Mouse (Mus musculus): Measurements from ENCODE around the gene Ttc13. TPM values are rescaled to one million over a fixed set of nuclear protein-coding genes. Genes with fewer than 3 reads are reported as not detected.

Gene Ttc13
- polyA plus RNA-seq, 1 experiment = 25.6 TPM

DNA sequence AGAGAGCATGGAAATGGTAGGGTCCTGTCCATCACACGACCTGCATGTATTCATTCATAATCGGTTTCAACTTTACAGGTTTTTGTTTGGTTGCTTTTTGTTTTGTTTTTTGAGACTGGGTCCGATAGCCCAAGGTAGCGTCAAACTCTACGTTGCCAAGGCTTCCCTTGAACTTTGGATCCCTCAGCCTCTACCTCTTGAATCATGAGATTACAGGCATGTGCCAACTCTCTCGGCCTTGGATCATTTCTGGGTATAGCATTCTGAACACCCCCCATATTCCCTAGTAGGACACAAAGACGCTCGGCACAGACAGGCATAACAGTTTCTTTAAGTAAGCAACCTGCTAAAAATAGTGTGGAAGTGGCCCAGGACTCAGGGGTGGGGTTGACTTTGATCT, 80.2 kb downstream of the Ttc13 start:
- no peak overlapping the region for H3ac ChIP-seq (ENCODE audit: control insufficient read depth, insufficient read length)
- H3K4me3 ChIP-seq = no peak overlapping the region
- TF ChIP-seq TCF3 (IDR thresholded peaks at IDR 0.05; ENCODE audit: insufficient read length, low read depth) = no peak
- TF ChIP-seq REST (IDR thresholded peaks at IDR 0.05; ENCODE audit: insufficient read depth, insufficient read length) = no peak
- no peak for TF ChIP-seq MAX (IDR thresholded peaks at IDR 0.05; ENCODE audit: low read depth)
- no peak for TF ChIP-seq SRF (IDR thresholded peaks at IDR 0.05; ENCODE audit: control insufficient read depth, insufficient read length, low read depth)
- TF ChIP-seq USF1 (IDR thresholded peaks at IDR 0.05; ENCODE audit: low read depth) = no peak
- TF ChIP-seq MYOD1 (IDR thresholded peaks at IDR 0.05; ENCODE audit: control insufficient read depth in 1 of 3, insufficient read length in 2 of 3, low read depth in 2 of 3) = no peak
- TF ChIP-seq POLR2AphosphoS2 (IDR thresholded peaks at IDR 0.05; ENCODE audit: insufficient read length, low read depth) = no peak
- no peak for TF ChIP-seq POLR2A (IDR thresholded peaks at IDR 0.05; ENCODE audit: insufficient read length, low read depth)
- no peak for TF ChIP-seq CEBPB (IDR thresholded peaks at IDR 0.05; ENCODE audit: insufficient read depth, poor library complexity, severe bottlenecking)
- TF ChIP-seq MYOG (IDR thresholded peaks at IDR 0.05; ENCODE audit: control insufficient read depth in 1 of 3, insufficient read depth in 1 of 3, insufficient read length in 2 of 3, low read depth in 2 of 3) = no peak
- TF ChIP-seq E2F4 (IDR thresholded peaks at IDR 0.05; ENCODE audit: insufficient read depth) = no peak
- TF ChIP-seq TCF12 (IDR thresholded peaks at IDR 0.05; ENCODE audit: insufficient read depth, poor library complexity, severe bottlenecking) = no peak
- no peaks in the 10 kb centered on the region for H3K27me3 ChIP-seq (ENCODE audit: control insufficient read depth, insufficient read depth, insufficient read length)
- H3K36me3 ChIP-seq (ENCODE audit: control insufficient read depth, insufficient read depth) = peaks cover 13% of the 10 kb centered on the region
- peaks cover 32% of the 10 kb centered on the region for H3K79me2 ChIP-seq (ENCODE audit: control insufficient read depth, insufficient read depth)
- H3K4me2 ChIP-seq (ENCODE audit: low read depth) = no peak overlapping the region

DNA sequence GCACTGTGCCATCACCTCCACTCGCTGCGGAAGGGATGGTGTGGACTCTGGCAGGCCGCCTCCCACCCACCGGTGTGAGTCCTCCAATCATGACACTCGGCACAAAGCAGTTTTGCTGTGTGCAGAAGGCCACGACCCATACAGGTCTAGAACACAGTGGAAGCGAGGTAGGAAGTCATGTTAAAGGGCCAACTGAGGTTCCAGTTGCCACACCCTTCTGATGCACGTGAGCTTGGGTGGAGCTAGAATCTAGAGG, 86.6 kb downstream of the Ttc13 start:
- Histone ChIP-seq H3K79me2 (ENCODE audit: control insufficient read depth, insufficient read depth) (peaks cover 6% of the 10 kb centered on the region), H3K27me3 (ENCODE audit: control insufficient read depth, insufficient read depth, insufficient read length) (no peaks in the 10 kb centered on the region), H3K4me3 (no peak overlapping the region), H3K36me3 (ENCODE audit: control insufficient read depth, insufficient read depth) (peaks cover 20% of the 10 kb centered on the region), H3K4me2 (ENCODE audit: low read depth) (no peak overlapping the region), H3ac (ENCODE audit: control insufficient read depth, insufficient read length) (no peak overlapping the region)
- TF ChIP-seq USF1 (IDR thresholded peaks at IDR 0.05; ENCODE audit: low read depth) (no peak), MYOG (IDR thresholded peaks at IDR 0.05; ENCODE audit: control insufficient read depth in 1 of 3, insufficient read depth in 1 of 3, insufficient read length in 2 of 3, low read depth in 2 of 3) (no peak), MAX (IDR thresholded peaks at IDR 0.05; ENCODE audit: low read depth) (no peak), TCF3 (IDR thresholded peaks at IDR 0.05; ENCODE audit: insufficient read length, low read depth) (no peak), REST (IDR thresholded peaks at IDR 0.05; ENCODE audit: insufficient read depth, insufficient read length) (no peak), TCF12 (IDR thresholded peaks at IDR 0.05; ENCODE audit: insufficient read depth, poor library complexity, severe bottlenecking) (no peak), E2F4 (IDR thresholded peaks at IDR 0.05; ENCODE audit: insufficient read depth) (no peak), MYOD1 (IDR thresholded peaks at IDR 0.05; ENCODE audit: control insufficient read depth in 1 of 3, insufficient read length in 2 of 3, low read depth in 2 of 3) (peak in 1 of 3 experiments; percentile 1), POLR2A (IDR thresholded peaks at IDR 0.05; ENCODE audit: insufficient read length, low read depth) (no peak), SRF (IDR thresholded peaks at IDR 0.05; ENCODE audit: control insufficient read depth, insufficient read length, low read depth) (no peak), POLR2AphosphoS2 (IDR thresholded peaks at IDR 0.05; ENCODE audit: insufficient read length, low read depth) (peak; percentile 40), CEBPB (IDR thresholded peaks at IDR 0.05; ENCODE audit: insufficient read depth, poor library complexity, severe bottlenecking) (no peak)

- TF ChIP-seq MYOD1 (IDR thresholded peaks at IDR 0.05; ENCODE audit: control insufficient read depth in 1 of 3, insufficient read length in 2 of 3, low read depth in 2 of 3) (no peak), USF1 (IDR thresholded peaks at IDR 0.05; ENCODE audit: low read depth) (no peak), REST (IDR thresholded peaks at IDR 0.05; ENCODE audit: insufficient read depth, insufficient read length) (no peak), SRF (IDR thresholded peaks at IDR 0.05; ENCODE audit: control insufficient read depth, insufficient read length, low read depth) (no peak), CEBPB (IDR thresholded peaks at IDR 0.05; ENCODE audit: insufficient read depth, poor library complexity, severe bottlenecking) (no peak), POLR2AphosphoS2 (IDR thresholded peaks at IDR 0.05; ENCODE audit: insufficient read length, low read depth) (no peak), MAX (IDR thresholded peaks at IDR 0.05; ENCODE audit: low read depth) (no peak), TCF3 (IDR thresholded peaks at IDR 0.05; ENCODE audit: insufficient read length, low read depth) (no peak), MYOG (IDR thresholded peaks at IDR 0.05; ENCODE audit: control insufficient read depth in 1 of 3, insufficient read depth in 1 of 3, insufficient read length in 2 of 3, low read depth in 2 of 3) (no peak), E2F4 (IDR thresholded peaks at IDR 0.05; ENCODE audit: insufficient read depth) (no peak), TCF12 (IDR thresholded peaks at IDR 0.05; ENCODE audit: insufficient read depth, poor library complexity, severe bottlenecking) (no peak), POLR2A (IDR thresholded peaks at IDR 0.05; ENCODE audit: insufficient read length, low read depth) (no peak)
- Histone ChIP-seq H3K79me2 (ENCODE audit: control insufficient read depth, insufficient read depth) (peaks cover 5% of the 10 kb centered on the region), H3K4me2 (ENCODE audit: low read depth) (no peak overlapping the region), H3K27me3 (ENCODE audit: control insufficient read depth, insufficient read depth, insufficient read length) (no peaks in the 10 kb centered on the region), H3K36me3 (ENCODE audit: control insufficient read depth, insufficient read depth) (peaks cover 20% of the 10 kb centered on the region), H3K4me3 (no peak overlapping the region), H3ac (ENCODE audit: control insufficient read depth, insufficient read length) (no peak overlapping the region)
Observed at GRCm38 (mm10) chr8:124634411-124635246, 87.2 kb downstream of the Ttc13 start.

GRCm38 (mm10) chr8:124633001-124633703, 88.6 kb downstream of the Ttc13 start:
- H3K79me2 ChIP-seq (ENCODE audit: control insufficient read depth, insufficient read depth) = no peaks in the 10 kb centered on the region
- H3K4me3 ChIP-seq = no peak overlapping the region
- TF ChIP-seq MYOD1 (IDR thresholded peaks at IDR 0.05; ENCODE audit: control insufficient read depth in 1 of 3, insufficient read length in 2 of 3, low read depth in 2 of 3) (peak in 1 of 3 experiments; percentile 35), E2F4 (IDR thresholded peaks at IDR 0.05; ENCODE audit: insufficient read depth) (no peak), MYOG (IDR thresholded peaks at IDR 0.05; ENCODE audit: control insufficient read depth in 1 of 3, insufficient read depth in 1 of 3, insufficient read length in 2 of 3, low read depth in 2 of 3) (peak in 1 of 3 experiments; percentile 38), SRF (IDR thresholded peaks at IDR 0.05; ENCODE audit: control insufficient read depth, insufficient read length, low read depth) (no peak), USF1 (IDR thresholded peaks at IDR 0.05; ENCODE audit: low read depth) (peak; percentile 34), POLR2AphosphoS2 (IDR thresholded peaks at IDR 0.05; ENCODE audit: insufficient read length, low read depth) (peak; percentile 14)
- H3K4me2 ChIP-seq (ENCODE audit: low read depth) = peak overlapping the region; percentile 52
- no peaks in the 10 kb centered on the region for H3K27me3 ChIP-seq (ENCODE audit: control insufficient read depth, insufficient read depth, insufficient read length)
- peaks cover 13% of the 10 kb centered on the region for H3K36me3 ChIP-seq (ENCODE audit: control insufficient read depth, insufficient read depth)
- no peak overlapping the region for H3ac ChIP-seq (ENCODE audit: control insufficient read depth, insufficient read length)
